Mouse (Mus musculus): ENCODE data around the gene Ints7. TPM values are rescaled to one million over a fixed set of nuclear protein-coding genes. Genes with fewer than 3 reads are reported as not detected.

Ints7 gene
- polyA plus RNA-seq, 1 experiment from 2014 or later = 52.9 TPM

DNA sequence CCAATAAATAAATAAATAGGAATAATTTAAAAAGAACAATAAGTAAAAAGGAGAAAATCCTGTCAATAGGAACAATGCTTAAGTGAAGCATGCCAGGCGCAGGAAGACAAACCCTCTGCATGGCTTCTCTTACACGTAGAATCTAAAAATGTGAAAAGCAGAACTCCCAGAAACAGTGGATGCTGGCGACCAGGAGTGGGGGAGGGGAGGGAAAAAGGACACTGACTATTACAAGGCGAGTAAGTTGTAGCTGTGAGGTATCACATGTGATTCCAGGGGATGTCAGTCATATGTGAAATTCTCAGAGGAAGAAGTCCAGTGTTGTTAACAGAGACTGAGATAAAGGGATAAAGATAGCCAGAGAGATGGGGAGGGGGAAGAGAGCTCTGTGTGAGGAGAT is 67.5 kb downstream of the Ints7 start:
- H3K9me3 ChIP-seq = no peaks in the 10 kb centered on the region

DNA sequence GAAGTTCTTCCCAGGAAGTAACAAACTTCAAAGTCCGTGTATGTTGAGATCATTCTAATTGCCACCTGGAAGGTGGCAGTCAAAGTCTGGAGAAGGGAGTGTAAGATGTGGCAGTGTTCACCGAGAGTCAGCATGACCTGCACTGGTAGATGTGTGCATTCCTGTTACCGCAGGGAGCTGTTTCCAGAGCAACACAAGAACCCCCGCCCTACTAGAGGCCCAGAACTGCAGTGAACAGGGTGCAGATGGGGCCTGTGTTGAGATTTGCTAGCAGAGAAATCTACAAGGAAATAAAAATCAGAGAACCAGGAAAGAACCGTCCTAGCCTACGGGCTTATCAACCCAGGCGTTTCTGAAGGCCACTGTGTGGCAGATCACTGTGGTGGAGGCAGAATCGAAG is 70.5 kb downstream of the Ints7 start:
- Histone ChIP-seq H3K4me1 (peaks cover 36% of the 10 kb centered on the region), H3K27me3 (ENCODE audit: insufficient read depth, poor library complexity, severe bottlenecking) (no peaks in the 10 kb centered on the region), H3K4me3 (no peak overlapping the region), H3K9me3 (no peaks in the 10 kb centered on the region), H3K36me3 (no peaks in the 10 kb centered on the region), H3K27ac (0 out of 2 replicates have a peak overlapping the region, but pooled peaks have one; percentile 11)
- DNase-seq (ENCODE audit: low spot score) = no peak
- WGBS = 47% methylated on average over 8 of the region's 8 CpGs

More for the DNA sequence above, 67.5 kb downstream of the Ints7 start:
- Histone ChIP-seq H3K27ac (no peak overlapping the region), H3K4me3 (no peak overlapping the region), H3K27me3 (ENCODE audit: insufficient read depth, poor library complexity, severe bottlenecking) (no peaks in the 10 kb centered on the region), H3K4me1 (peaks cover 50% of the 10 kb centered on the region), H3K36me3 (no peaks in the 10 kb centered on the region)
- 43% methylated on average over 4 of the region's 4 CpGs for WGBS
- no peak for DNase-seq (ENCODE audit: low spot score)

DNA sequence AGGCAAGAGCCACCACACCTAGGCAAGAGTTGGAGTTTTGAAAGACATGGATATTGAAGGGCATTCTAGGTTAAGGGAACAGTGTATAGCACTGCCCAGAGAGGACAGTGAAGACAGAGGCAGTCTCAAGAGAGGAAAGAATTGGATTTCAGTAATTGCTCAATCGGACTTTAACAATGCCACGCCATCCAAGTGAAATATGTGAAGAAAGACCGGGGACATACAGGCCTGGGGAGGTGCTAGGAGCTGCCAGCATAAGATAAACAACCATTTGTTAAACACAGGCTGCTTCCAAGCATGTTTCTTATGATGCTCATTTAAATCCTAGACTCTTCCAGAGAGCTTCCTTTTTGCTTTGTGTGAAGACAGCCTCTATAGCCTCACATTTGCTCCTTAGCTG is 72.2 kb downstream of the Ints7 start:
- Histone ChIP-seq H3K9me3 (no peaks in the 10 kb centered on the region), H3K36me3 (no peaks in the 10 kb centered on the region), H3K4me3 (no peak overlapping the region), H3K27ac (no peak overlapping the region), H3K27me3 (ENCODE audit: insufficient read depth, poor library complexity, severe bottlenecking) (no peaks in the 10 kb centered on the region), H3K4me1 (peaks cover 25% of the 10 kb centered on the region)
- DNase-seq (ENCODE audit: low spot score) = no peak
- WGBS = 85% methylated on average over 3 of the region's 3 CpGs

DNA sequence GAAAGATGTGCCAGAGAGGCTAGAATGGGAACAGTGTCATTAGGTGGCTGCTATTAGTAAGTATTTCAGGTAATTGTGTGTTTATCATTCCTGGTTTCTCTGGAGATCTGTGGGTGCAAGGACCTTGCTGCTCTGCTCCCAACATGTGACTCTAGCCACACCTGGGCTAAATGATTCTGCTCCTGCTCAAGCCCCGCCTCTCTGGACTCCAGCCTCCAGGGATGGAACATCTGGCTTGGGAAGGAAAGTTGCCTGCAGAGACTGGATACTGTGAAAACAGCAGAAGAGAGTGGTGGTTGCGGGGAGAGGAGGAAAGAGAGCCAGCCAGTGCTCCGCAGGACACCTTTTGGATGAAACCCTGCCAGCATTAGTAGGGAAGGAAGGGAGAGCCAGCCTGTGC is 84.0 kb downstream of the Ints7 start:
- no peak for DNase-seq (ENCODE audit: low spot score)
- H3K4me3 ChIP-seq = no peak overlapping the region
- H3K27me3 ChIP-seq (ENCODE audit: insufficient read depth, poor library complexity, severe bottlenecking) = no peaks in the 10 kb centered on the region
- H3K27ac ChIP-seq = no peak overlapping the region
- WGBS = 78% methylated on average over 3 of the region's 3 CpGs
- H3K4me1 ChIP-seq = peaks cover 7% of the 10 kb centered on the region
- H3K9me3 ChIP-seq = no peaks in the 10 kb centered on the region
- H3K36me3 ChIP-seq = no peaks in the 10 kb centered on the region

DNA sequence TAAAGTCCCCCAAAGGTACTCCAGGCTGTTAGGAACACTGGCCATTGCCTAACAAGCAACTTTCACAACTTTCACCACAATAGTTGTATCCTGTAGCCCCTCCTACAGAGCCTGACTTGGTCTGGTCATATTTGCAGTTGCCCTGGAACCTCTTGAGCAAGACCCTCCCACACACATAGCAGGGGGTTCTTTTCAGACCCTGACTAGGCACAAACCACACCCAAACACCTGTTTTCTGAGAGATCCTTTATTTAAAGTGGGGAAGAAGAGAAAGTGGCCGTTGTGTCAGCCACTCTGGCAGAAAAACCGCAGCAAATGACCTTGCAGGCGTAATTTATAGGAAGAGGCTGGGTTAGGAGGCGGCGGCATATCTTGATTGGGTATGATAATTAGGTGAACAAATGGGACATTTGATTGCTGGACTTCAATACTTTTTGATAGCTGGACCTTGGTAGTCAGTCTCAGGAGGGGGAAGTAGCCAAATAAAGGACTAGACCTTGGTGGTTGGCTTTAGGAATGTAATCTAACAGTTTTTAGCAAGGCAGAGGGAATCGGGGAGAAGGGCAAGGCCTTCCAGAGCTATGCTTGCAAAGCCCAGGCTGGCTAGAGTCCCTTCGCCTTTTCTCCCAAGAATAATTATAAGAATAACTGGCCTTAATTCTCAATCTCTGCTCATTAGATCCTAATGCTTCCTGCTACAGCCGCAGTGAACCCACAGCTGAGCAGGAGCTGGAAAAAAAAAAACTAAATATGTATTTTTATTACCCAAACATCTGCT is 85.8 kb downstream of the Ints7 start:
- WGBS = 78% methylated on average over 8 of the region's 8 CpGs
- no peaks in the 10 kb centered on the region for H3K27me3 ChIP-seq (ENCODE audit: insufficient read depth, poor library complexity, severe bottlenecking)
- DNase-seq (ENCODE audit: low spot score) = peak; percentile 56

DNA sequence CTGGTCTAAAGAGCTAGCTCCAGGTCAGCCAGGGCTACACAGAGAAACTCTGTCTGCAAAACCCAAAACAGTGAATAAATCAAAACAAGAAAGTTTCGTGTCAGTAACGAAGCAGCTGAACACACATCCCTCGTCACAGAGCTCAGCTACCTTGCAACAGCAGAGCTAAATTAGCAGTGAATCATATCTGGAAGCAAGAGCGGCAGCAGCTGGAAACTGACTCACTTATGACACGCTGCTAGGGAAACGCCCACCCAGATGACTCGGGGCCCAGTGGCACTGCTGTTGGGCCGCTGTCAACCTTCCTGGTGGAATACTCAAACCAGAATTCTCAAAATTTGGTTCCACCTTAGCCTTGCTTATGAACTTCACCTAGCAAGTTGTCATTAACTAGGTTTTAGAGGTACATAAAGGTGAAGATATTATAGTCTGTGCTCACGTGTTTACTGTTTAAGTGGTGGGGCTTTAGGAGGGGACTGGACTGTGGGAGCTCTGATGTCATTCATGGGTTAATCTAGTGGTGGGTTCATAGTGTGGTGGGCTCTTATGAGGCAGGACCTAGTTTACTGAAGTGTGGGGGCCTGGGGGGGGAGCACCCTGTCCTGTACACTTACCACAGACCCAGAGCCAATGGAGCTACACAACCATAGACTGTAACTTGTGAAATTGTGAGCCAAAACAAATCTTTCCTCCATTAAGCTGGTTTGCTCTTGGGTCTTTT is 86.9 kb downstream of the Ints7 start:
- Histone ChIP-seq H3K27me3 (ENCODE audit: insufficient read depth, poor library complexity, severe bottlenecking) (no peaks in the 10 kb centered on the region), H3K27ac (no peak overlapping the region), H3K36me3 (no peaks in the 10 kb centered on the region), H3K9me3 (no peaks in the 10 kb centered on the region), H3K4me1 (peaks cover 7% of the 10 kb centered on the region), H3K4me3 (no peak overlapping the region)
- WGBS = 57% methylated on average over 9 of the region's 9 CpGs
- peak; percentile 66 for DNase-seq (ENCODE audit: low spot score)

More for the DNA sequence above, 85.8 kb downstream of the Ints7 start:
- Histone ChIP-seq H3K4me1 (peaks cover 7% of the 10 kb centered on the region), H3K36me3 (no peaks in the 10 kb centered on the region), H3K9me3 (no peaks in the 10 kb centered on the region), H3K27ac (no peak overlapping the region), H3K4me3 (no peak overlapping the region)

DNA sequence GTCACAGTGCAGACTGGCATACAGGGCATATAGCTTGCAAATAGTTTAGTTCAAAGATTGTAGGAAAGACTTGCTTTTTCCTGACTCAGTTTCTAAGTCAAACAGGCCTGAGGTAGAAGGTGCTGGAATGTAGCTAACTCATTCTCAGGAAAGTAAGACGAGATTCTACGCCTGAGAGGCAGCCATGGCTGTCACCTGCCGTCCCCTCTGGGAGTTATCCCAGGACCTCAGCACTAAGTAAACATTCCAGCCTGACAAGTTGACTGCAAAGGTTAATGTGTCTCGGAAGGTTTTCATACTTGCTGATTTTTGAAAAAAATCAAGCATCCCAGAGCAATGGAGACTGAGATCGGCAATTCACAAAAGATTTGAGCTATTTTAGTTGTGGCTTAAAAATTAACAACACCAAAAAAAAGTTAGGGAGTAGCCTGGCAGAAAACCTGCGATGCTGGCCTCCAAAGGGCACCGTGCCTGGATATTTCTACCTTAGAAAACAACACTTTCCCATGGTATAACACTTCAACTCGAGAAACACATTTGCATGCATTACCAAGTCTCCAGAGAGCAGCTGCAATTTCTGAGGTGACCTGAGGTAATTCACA is 87.6 kb downstream of the Ints7 start:
- WGBS = 49% methylated on average over 8 of the region's 8 CpGs
- DNase-seq (ENCODE audit: low spot score) = peak; percentile 55
- Histone ChIP-seq H3K27ac (no peak overlapping the region), H3K36me3 (no peaks in the 10 kb centered on the region), H3K4me3 (no peak overlapping the region), H3K9me3 (no peaks in the 10 kb centered on the region), H3K4me1 (peaks cover 7% of the 10 kb centered on the region), H3K27me3 (ENCODE audit: insufficient read depth, poor library complexity, severe bottlenecking) (no peaks in the 10 kb centered on the region)

DNA sequence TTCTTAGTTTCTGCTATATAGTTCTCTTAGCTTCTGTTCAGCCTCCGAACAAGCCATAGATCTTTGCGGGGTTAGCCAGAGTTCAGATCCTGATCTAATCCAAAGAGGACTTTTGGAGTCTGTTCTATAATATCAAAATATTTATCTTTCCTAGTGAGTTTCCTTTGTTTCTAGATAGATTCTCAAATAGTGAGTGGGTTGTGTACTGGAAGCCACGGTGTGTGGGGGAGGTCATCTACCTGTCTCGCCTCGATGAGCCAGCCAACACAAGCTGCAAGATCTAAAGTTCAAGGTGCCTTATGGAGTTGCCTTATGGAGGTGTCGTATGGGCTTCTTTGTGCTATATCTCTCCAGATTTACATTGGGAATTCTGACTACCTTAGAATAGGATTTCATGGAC is 88.2 kb downstream of the Ints7 start:
- H3K9me3 ChIP-seq = no peaks in the 10 kb centered on the region
- peaks cover 7% of the 10 kb centered on the region for H3K4me1 ChIP-seq
- no peak overlapping the region for H3K27ac ChIP-seq
- H3K36me3 ChIP-seq = no peaks in the 10 kb centered on the region
- no peaks in the 10 kb centered on the region for H3K27me3 ChIP-seq (ENCODE audit: insufficient read depth, poor library complexity, severe bottlenecking)
- H3K4me3 ChIP-seq = no peak overlapping the region
- no peak for DNase-seq (ENCODE audit: low spot score)
- 83% methylated on average over 6 of the region's 6 CpGs for WGBS

DNA sequence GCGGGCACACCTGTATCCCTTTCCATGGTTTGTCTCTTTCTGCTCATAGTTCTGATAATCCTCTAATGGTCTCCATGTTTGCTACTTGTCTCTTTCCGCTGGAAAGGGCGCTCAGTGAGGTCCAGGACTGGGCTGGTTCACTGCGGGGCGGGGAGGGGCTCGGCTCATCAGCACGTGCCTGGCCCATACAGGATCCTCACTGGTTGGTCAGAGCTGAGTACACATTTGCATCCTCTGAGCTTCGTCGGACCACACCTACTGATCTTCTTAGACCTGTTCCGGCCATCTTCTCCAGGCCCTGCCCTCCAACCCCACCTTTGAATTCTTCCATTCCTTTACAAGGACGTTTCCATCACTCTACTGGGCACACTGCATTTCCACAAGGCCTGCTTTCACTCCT is 90.9 kb downstream of the Ints7 start:
- Histone ChIP-seq H3K9me3 (no peaks in the 10 kb centered on the region), H3K27me3 (ENCODE audit: insufficient read depth, poor library complexity, severe bottlenecking) (no peaks in the 10 kb centered on the region), H3K27ac (no peak overlapping the region), H3K36me3 (no peaks in the 10 kb centered on the region), H3K4me1 (peaks cover 3% of the 10 kb centered on the region), H3K4me3 (no peak overlapping the region)
- 75% methylated on average over 11 of the region's 11 CpGs for WGBS
- peak; percentile 62 for DNase-seq (ENCODE audit: low spot score)

DNA sequence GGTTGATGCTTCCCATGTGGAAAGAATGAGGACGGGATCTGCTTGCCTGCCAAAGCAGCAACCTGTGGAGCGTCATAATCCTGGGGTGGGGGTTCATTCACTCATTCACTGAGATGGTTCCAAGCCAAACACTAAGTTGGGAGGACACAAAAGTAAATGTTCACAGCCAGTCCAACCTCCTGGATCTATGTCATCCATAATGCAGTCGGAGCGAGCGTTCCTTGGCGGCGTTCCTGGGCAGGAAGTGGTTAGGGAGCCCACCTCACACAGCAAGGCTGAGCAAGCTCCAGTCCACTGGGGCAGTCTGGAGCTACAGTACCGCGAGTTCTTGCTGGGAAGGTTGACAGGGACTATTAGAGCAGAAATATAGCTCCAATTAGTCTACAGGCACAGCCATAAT is 92.6 kb downstream of the Ints7 start:
- Histone ChIP-seq H3K9me3 (no peaks in the 10 kb centered on the region), H3K27ac (no peak overlapping the region), H3K4me1 (no peaks in the 10 kb centered on the region), H3K36me3 (no peaks in the 10 kb centered on the region), H3K4me3 (no peak overlapping the region), H3K27me3 (ENCODE audit: insufficient read depth, poor library complexity, severe bottlenecking) (no peaks in the 10 kb centered on the region)
- 80% methylated on average over 9 of the region's 9 CpGs for WGBS
- DNase-seq (ENCODE audit: low spot score) = no peak

Other genes with a start within 250 kb of the Ints7 start
- gene Tmem206, start 249.7 kb upstream of the Ints7 start, polyA plus RNA-seq (2016; fragmentation: Nextera tagmentation; extraction: Ambion mirVana) = 17.0 and 18.8 TPM in 2 replicates
- 21.8 and 27.6 TPM in 2 replicates for gene Ppp2r5a, start 172.4 kb upstream of the Ints7 start, polyA plus RNA-seq (2016; fragmentation: Nextera tagmentation; extraction: Ambion mirVana)
- 45.5 and 53.6 TPM in 2 replicates for gene Dtl, start 92 bp upstream of the Ints7 start, polyA plus RNA-seq (2016; fragmentation: Nextera tagmentation; extraction: Ambion mirVana)
- gene Lpgat1, start 142.2 kb downstream of the Ints7 start, polyA plus RNA-seq (2016; fragmentation: Nextera tagmentation; extraction: Ambion mirVana) = 25.7 and 46.0 TPM in 2 replicates
- gene Nek2, start 245.8 kb downstream of the Ints7 start, polyA plus RNA-seq (2016; fragmentation: Nextera tagmentation; extraction: Ambion mirVana) = 41.4 and 43.0 TPM in 2 replicates

All from heart, embryonic 10.5 days (tissue).